In the genomic region with DNA sequence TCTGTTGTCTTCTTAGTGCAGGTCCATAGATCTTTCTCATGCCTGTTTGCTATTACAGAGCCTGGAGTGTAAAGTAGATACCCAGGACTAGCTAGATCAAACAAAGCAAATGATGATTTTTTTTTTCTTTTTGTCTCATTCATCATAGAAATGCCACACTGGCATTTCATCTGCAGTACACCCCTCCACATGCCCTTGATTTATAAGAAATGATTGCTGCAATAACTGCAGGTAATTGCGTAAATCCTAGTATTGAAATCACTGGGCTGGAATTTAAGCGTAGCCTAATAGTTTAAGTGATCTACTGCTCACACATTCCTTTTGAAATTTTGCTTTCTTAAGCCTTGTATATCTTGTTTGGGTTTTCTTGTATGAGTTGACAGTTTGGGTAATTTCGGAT, we compare ENCODE assay signal across 12 mouse cellular contexts.
"Had no signal": no experiment of that assay in that cellular context is flagged by ENCODE, and none has a peak within 500 bp of the region (broad histone marks: within the 10 kb centered on the region; RNA-seq: fewer than 3 reads in every experiment).

No protein-coding gene starts in this region.

- DNase-seq: liver, embryonic 13.5 days; liver, postnatal 0 days; lung, adult 2 months; lung, postnatal 14 days; lung, postnatal 36 days; right cerebral cortex, adult 18-20 months; right cerebral cortex, postnatal 25 days; right cerebral cortex, postnatal 4 days; spleen, adult 18-20 months; thymus, adult 18-20 months; thymus, postnatal 14 days; thymus, postnatal 36 days had no signal
